8 mouse cellular contexts compared by ENCODE assay signal in the genomic region with DNA sequence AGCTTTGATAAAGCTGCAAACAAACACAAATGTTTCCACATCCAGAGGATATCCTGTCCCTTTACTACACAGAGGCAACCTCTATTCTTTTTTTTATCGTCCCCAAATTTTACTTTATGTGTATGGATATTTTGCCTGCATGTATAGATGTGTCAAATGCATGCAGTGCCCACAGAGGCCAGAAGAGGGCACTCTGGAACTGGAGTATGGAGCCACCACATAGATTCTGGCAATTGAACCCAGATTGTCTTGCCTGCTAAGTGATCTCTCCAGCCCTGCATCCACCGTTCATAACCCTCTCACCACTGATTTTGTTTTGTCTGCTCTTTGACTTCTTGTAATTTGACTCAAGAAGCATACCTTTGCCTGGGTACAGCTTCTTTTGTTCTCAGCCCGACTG. TPM values are rescaled to one million over a fixed set of nuclear protein-coding genes. Genes with fewer than 3 reads are reported as not detected.
DNase-seq lines count a peak whose midpoint lies in the region; ATAC-seq and TF ChIP-seq lines count a peak whose summit lies in the region.

No protein-coding gene starts in this region.

- H3K4me2 ChIP-seq in heart, embryonic 12.5 days, result no peak overlapping the region
- H3K4me2 ChIP-seq in liver, embryonic 14.5 days (ENCODE audit: low read depth), result no peak overlapping the region

- H3K4me1 ChIP-seq in embryonic facial prominence, embryonic 10.5 days, result 0 out of 2 replicates have a peak, but pooled peaks cover 7% of the 10 kb centered on the region
- H3K4me1 ChIP-seq in heart, embryonic 12.5 days (replicated peaks), result peaks cover 20% of the 10 kb centered on the region
- H3K4me1 ChIP-seq in liver, embryonic 14.5 days (replicated peaks; ENCODE audit: control insufficient read depth in 2 of 2, insufficient read depth in 2 of 2, low read length in 1 of 2), result no peaks in the 10 kb centered on the region; a peak in 1 of 4 replicates

- no peaks in the 10 kb centered on the region; the same call in 1 of the 2 replicates for H3K9me3 ChIP-seq in embryonic facial prominence, embryonic 10.5 days
- H3K9me3 ChIP-seq in heart, embryonic 12.5 days (replicated peaks), result no peaks in the 10 kb centered on the region
- H3K9me3 ChIP-seq in liver, embryonic 14.5 days (ENCODE audit: control insufficient read depth, low read length), result no peaks in the 10 kb centered on the region

- ATAC-seq in CD4-positive, CD25-positive, alpha-beta regulatory T cell, adult 4 months, result peak; percentile 66
- ATAC-seq in heart, embryonic 12.5 days (ENCODE audit: insufficient number of reproducible peaks, low FRiP score), result peak; percentile 42
- ATAC-seq in liver, embryonic 14.5 days (ENCODE audit: insufficient read depth), result no peak
- 0 out of 2 replicates have a peak, but pooled peaks have one; percentile 19 for ATAC-seq in neutrophil, adult 5-6 weeks (ENCODE audit: extremely low read depth, insufficient number of reproducible peaks, low FRiP score, poor library complexity, severe bottlenecking)

- no peaks in the 10 kb centered on the region for H3K27me3 ChIP-seq in embryonic facial prominence, embryonic 10.5 days (replicated peaks; ENCODE audit: low read depth, poor library complexity, severe bottlenecking)
- H3K27me3 ChIP-seq in heart, embryonic 12.5 days (replicated peaks), result no peaks in the 10 kb centered on the region
- no peaks in the 10 kb centered on the region for H3K27me3 ChIP-seq in liver, embryonic 14.5 days (ENCODE audit: control insufficient read depth, insufficient read depth, low read length)

- DNase-seq in adrenal gland, postnatal 25 days, result peak; percentile 76
- peak; percentile 81 for DNase-seq in embryonic facial prominence, embryonic 10.5 days (ENCODE audit: low spot score)
- peak; percentile 68 for DNase-seq in kidney, postnatal 14 days
- DNase-seq in liver, embryonic 14.5 days (ENCODE audit: low read depth in 3 of 3, low spot score in 3 of 3), result peak in 1 of 3 experiments; percentile 2
- peak; percentile 54 to 58 for DNase-seq in thymus, postnatal 36 days

- no peak for TF ChIP-seq EP300 in liver, embryonic 14.5 days (IDR thresholded peaks at IDR 0.05; ENCODE audit: low read depth)

- H3K36me3 ChIP-seq in embryonic facial prominence, embryonic 10.5 days (replicated peaks), result no peaks in the 10 kb centered on the region
- H3K36me3 ChIP-seq in heart, embryonic 12.5 days, result no peaks in the 10 kb centered on the region
- H3K36me3 ChIP-seq in liver, embryonic 14.5 days (replicated peaks; ENCODE audit: control insufficient read depth, insufficient read depth, low read depth), result no peaks in the 10 kb centered on the region

- H3K27ac ChIP-seq in embryonic facial prominence, embryonic 10.5 days (replicated peaks), result no peak overlapping the region
- H3K27ac ChIP-seq in heart, embryonic 12.5 days (ENCODE audit: poor library complexity, severe bottlenecking), result no peak overlapping the region
- no peak overlapping the region for H3K27ac ChIP-seq in liver, embryonic 14.5 days

- H3K9ac ChIP-seq in heart, embryonic 12.5 days, result no peak overlapping the region
- H3K9ac ChIP-seq in liver, embryonic 14.5 days (replicated peaks), result no peak overlapping the region

- TF ChIP-seq CTCF in liver, embryonic 14.5 days (IDR thresholded peaks at IDR 0.05; ENCODE audit: low read depth), result peak; percentile 73

- WGBS in embryonic facial prominence, embryonic 10.5 days, result 20% methylated on average over 3 of the region's 3 CpGs
- 22% methylated on average over 3 of the region's 3 CpGs for WGBS in heart, embryonic 12.5 days
- WGBS in liver, embryonic 14.5 days (ENCODE audit: insufficient replicate concordance), result 26% methylated on average over 3 of the region's 3 CpGs

- H3K4me3 ChIP-seq in embryonic facial prominence, embryonic 10.5 days, result no peak overlapping the region
- H3K4me3 ChIP-seq in heart, embryonic 12.5 days, result no peak overlapping the region
- no peak overlapping the region for H3K4me3 ChIP-seq in liver, embryonic 14.5 days (ENCODE audit: insufficient read depth in 1 of 2, low read depth in 2 of 2, low read length in 2 of 2)

RNA-seq across cellular contexts. Expression of a gene that starts 33.0 kb away (rescaled TPM):
- polyA plus RNA-seq in CD4-positive, CD25-positive, alpha-beta regulatory T cell, adult 4 months (2017; shearing (Covaris generic)), result under 1 TPM; 0.16 to 0.30 TPM
- 20.4 and 28.9 TPM in 2 replicates for total RNA-seq in adrenal gland, postnatal 25 days (2021)
- polyA plus RNA-seq in embryonic facial prominence, embryonic 10.5 days (2016; fragmentation: Nextera tagmentation; extraction: Ambion mirVana), result 2.3 and 2.4 TPM in 2 replicates
- 217 and 222 TPM in 2 replicates for polyA plus RNA-seq in heart, embryonic 12.5 days (2016; fragmentation: Nextera tagmentation; extraction: Ambion mirVana)
- 0.05 TPM in 1 of 2 replicates, not detected in the other for polyA plus RNA-seq in liver, embryonic 14.5 days (2012; rRNA removed)
- polyA plus RNA-seq in liver, embryonic 14.5 days (2014; fragmentation: Nextera tagmentation; extraction: Ambion mirVana), result 0.08 TPM in 1 of 2 replicates, not detected in the other
- total RNA-seq in neutrophil, adult 5-6 weeks (2017), result 0.35 TPM in 1 of 2 replicates, not detected in the other

Comparison
In these comparisons a context has a peak if more than half of its experiments do, and no peak if none do; other contexts are left out.
1. RNA of a gene that starts 33.0 kb away (polyA plus RNA-seq): 217 to 222 TPM in heart, embryonic 12.5 days; 2.3 to 2.4 TPM in embryonic facial prominence, embryonic 10.5 days, 0.16 to 0.30 TPM in CD4-positive, CD25-positive, alpha-beta regulatory T cell, adult 4 months and 0.05 to 0.08 TPM in liver, embryonic 14.5 days; every median in the first group is over 10 times any median in the second.